Mouse (Mus musculus): ENCODE results near the gene Pla2g3. TPM values are rescaled to one million over a fixed set of nuclear protein-coding genes. Genes with fewer than 3 reads are reported as not detected.
A peak's percentile ranks its signal among the peaks of the same experiment; 100 is the strongest.

Gene Pla2g3
- total RNA-seq (2021): 0.15 and 0.19 TPM in 2 replicates
- long read RNA-seq, experiment 1, partial matches to known transcripts: 0 of 1 reads
- long read RNA-seq, experiment 1, other reads (novel, unspliced or antisense): 1 of 1 reads
- long read RNA-seq, experiment 2: 0 reads

GRCm38 (mm10) chr11:3487952-3488570, at the start of gene Pla2g3:
Pla2g3 (plus strand) TSS chr11:3488284.
- DNase-seq: no peak

- peak; percentile 41 for DNase-seq
Observed at GRCm38 (mm10) chr11:3441696-3442443, 46.2 kb upstream of the Pla2g3 start.

GRCm38 (mm10) chr11:3442677-3443076, 45.4 kb upstream of the Pla2g3 start:
- no peak for DNase-seq

- no peak for DNase-seq
Observed at GRCm38 (mm10) chr11:3443091-3443490, 45.0 kb upstream of the Pla2g3 start.

GRCm38 (mm10) chr11:3444875-3445274, 43.2 kb upstream of the Pla2g3 start:
- DNase-seq: no peak

- DNase-seq: peak; percentile 72
Observed at GRCm38 (mm10) chr11:3451701-3452163, 36.4 kb upstream of the Pla2g3 start.

- peak; percentile 96 for DNase-seq
Observed at GRCm38 (mm10) chr11:3452167-3452639, 35.9 kb upstream of the Pla2g3 start, which contains the start of gene Rnf185. Rnf185 (minus strand) TSS chr11:3452363.

GRCm38 (mm10) chr11:3452769-3453168, 35.3 kb upstream of the Pla2g3 start:
- DNase-seq: peak; percentile 43

GRCm38 (mm10) chr11:3453467-3453866, 34.6 kb upstream of the Pla2g3 start:
- DNase-seq: no peak

- DNase-seq: no peak
Observed at GRCm38 (mm10) chr11:3454506-3454905, 33.6 kb upstream of the Pla2g3 start.

- peak; percentile 78 for DNase-seq
Observed at GRCm38 (mm10) chr11:3456354-3456753, 31.7 kb upstream of the Pla2g3 start.

GRCm38 (mm10) chr11:3458428-3459104, 29.5 kb upstream of the Pla2g3 start:
- DNase-seq: no peak

GRCm38 (mm10) chr11:3459105-3459468, 29.0 kb upstream of the Pla2g3 start:
- no peak for DNase-seq

- no peak for DNase-seq
Observed at GRCm38 (mm10) chr11:3462846-3463245, 25.2 kb upstream of the Pla2g3 start.

GRCm38 (mm10) chr11:3471448-3471850, 16.6 kb upstream of the Pla2g3 start:
- DNase-seq: no peak

GRCm38 (mm10) chr11:3472484-3472883, 15.6 kb upstream of the Pla2g3 start:
- peak; percentile 92 for DNase-seq

- DNase-seq: peak; percentile 55
Observed at GRCm38 (mm10) chr11:3474480-3475115, 13.5 kb upstream of the Pla2g3 start.

- DNase-seq: no peak
Observed at GRCm38 (mm10) chr11:3475489-3475888, 12.6 kb upstream of the Pla2g3 start.

- peak; percentile 41 for DNase-seq
Observed at GRCm38 (mm10) chr11:3483980-3484642, 4.0 kb upstream of the Pla2g3 start.

- DNase-seq: no peak
Observed at GRCm38 (mm10) chr11:3486349-3486748, 1.7 kb upstream of the Pla2g3 start.

GRCm38 (mm10) chr11:3489036-3489435, 952 bp downstream of the Pla2g3 start:
- DNase-seq: no peak

- no peak for DNase-seq
Observed at GRCm38 (mm10) chr11:3492748-3493147, 4.7 kb downstream of the Pla2g3 start.

All from adrenal gland, postnatal 14 days (tissue).